Mouse (Mus musculus): ENCODE data around the gene Mlec.
A peak's percentile ranks its signal among the peaks of the same experiment; 100 is the strongest.
"Not testable (repeated sequence)": the region's sequence is repeated elsewhere in the genome, so short reads cannot be mapped to it uniquely, and the experiment has no call there.

The Mlec gene

DNA sequence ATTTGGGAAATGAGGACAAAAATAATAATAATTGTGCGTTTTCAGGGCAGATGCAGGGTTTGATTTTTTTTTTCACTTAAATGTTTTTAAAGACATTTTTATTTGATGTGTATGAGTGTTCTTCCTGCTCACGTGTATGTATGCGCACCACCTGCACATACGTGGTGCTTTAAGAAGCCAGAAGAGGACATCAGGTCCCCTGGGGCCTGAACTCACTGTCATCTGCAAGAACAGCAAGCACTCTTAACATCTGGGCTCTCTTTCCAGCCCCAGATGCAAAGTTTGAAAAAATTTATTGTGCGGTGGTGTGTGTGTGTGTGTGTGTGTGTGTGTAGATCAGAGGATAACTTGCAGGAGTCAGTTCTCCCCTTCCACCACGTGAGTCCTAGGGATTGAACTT lies 19.9 kb upstream of the Mlec start:
- DNase-seq = no peak

DNA sequence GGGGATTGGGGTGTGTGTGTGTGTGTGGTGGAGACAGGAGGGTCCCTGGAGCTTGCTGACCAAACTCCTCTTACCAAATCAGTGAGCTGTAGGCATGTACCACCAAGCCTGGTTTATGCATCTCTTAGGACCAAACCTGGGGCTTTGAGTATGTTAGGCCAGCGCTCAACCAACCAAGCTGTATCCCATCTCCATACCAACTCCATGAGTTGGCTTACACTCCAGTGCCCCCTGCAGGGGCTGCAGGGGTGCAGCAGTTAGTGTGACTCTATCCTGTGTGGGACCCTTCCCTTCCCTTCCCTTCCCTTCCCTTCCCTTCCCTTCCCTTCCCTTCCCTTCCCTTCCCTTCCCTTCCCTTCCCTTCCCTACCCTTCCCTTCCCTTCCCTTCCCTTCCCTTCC lies 16.6 kb upstream of the Mlec start:
- DNase-seq = no peak

DNA sequence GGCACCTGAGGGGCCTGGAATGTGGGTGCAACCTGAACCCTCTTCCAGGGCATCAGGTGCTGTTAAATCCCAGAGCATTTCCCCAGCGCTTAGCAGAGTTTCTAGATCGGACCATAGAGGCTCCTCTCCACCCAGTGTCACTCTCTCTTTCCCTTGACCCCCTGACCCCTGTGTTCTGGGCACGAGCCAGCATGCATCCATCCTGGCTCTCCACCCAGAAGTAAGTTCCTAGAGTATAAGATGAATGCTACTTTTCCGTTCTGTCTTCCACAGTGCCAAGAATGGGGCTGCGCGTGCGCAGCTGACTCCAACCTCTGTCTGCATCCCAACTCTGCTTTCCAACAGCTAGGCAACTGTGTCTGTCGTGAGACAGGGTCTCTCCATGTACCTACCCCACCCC lies 12.2 kb upstream of the Mlec start:
- DNase-seq = no peak

DNA sequence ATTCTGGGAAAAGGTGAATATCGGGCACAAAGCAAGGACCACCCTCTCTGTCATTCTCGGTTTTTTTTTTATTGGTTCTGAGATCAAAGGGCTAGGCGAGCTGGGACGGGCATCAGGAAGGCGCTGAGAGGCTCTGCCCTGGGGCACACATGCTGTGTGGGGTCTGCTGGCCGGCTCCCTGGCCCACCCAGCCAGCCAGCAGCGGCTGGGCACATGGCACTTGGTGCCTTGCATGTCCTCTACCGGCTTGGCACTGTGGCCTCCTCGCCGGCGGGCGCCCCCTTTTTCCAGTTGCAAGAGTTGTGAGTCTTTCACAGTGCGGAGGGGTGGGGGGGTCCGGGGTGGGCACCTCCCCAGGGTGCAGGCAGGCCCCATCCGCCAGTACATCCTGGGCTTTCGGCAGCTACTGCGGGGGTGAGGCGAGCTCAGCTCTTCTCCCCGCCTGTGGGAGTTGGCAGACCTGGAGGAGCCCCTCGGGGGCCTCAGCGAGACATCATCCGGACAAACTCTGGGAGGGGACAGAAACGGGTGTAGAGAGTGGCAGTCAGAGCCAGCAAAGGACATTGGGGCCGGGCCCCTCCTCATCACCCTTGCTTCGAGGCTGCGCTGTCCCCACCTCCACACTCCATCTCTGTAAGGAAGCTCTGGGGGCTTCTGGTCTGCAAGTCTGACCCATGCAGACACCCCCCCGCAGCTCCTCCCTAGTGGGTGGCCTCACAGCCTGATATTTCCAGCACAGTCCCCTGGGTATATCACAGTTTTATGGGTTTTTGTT lies 10.8 kb upstream of the Mlec start:
- peak; percentile 42 for DNase-seq

DNA sequence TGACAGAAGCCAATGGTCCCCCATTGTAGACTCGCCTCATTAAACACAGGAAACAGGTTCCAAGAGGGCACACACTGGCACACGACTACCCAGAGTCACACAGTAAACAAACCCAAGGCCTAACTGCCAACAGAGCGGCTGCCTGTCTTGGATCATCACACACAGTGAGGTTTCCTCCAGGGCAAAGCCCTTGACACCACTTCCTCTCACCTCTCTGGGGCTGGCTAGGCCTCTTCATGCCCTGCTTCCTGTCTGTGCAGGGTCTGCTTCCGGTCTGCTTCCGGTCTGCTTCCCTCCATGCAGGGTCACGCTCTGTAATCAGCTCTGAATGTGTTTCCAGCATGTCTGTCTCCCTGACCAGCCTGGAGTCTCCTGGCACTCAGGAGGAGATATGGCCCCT lies 9.4 kb upstream of the Mlec start:
- peak; percentile 82 for DNase-seq

DNA sequence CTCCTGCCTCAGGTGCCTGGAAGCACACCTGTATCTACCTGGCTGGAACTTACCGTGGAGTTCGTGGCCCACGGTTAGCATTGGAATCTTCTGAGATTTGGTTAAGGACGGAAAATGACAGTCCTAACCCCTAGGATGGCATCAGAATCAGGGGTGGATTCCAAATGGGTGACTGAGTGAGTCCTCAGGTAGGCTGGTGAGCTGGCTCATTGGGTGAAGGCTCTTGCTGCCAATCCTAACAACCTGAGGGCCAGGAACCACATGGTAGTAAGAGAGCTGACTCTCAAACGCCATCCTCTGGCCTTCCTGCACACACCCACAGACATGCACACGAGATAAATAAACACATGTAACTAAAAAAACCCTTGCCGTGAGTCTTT lies 8.8 kb upstream of the Mlec start:
- DNase-seq = no peak

DNA sequence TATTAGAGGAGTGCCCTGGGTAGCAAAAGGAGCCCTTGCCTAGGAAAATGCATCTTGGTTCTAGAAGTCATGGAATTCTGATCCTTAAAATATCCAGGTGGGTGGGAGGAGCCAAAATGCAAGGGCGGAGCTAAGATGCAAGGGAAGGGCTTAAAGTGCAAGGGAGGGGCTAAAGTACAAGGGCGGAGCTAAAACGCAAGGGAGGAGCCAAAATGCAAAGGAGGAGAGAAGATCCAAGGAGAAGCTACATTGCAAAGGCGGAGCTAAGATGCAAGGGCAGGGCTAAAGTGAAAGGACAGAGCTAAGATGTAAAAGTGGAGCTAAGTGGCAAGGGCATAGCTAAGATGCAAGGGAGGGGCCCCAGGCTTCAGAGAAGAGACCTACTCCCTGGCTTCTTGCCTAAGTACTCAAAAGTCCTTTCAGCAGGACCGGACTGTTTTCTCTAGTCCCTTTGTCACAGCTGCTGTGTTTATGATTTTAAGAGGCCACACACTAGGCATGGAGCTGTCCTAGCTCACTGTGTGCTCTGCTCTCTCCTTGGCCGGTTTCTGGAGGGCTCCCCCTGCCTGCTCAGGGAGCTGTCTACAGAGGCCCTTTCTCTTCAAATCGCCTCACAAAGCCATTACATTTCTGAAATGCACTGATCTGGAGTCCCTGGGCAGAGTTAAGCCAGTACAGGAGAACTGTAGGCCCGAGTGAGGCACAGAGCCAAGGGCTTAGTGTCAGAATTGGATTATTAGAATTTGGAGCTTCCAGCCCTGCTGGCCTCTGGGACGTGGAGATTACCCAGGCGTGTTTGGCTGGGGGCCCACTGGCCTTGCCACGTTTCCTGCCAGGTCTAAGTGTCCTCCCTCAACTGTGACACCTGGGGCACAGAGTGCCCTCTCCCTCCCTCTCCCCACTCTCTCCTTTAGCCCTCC lies 8.2 kb upstream of the Mlec start:
- DNase-seq = no peak

DNA sequence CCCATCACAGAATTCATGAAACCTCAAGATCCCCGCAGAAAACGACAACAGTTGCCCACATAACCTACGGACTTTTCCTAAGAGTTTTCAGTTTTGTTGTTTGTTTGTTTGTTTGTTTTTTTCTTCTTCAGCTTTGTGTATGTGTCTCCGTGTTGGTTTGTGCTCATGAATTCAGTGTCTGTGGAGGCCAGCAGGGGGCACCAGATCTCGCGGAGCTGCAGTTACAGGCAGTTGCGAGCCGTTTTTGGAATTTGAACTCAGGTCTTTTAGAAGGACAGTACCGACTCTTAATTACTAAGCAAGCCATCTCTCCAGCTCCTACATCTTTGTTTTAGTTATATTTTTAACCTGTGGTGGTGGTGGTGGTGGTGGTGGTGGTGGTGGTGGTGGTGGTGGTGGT lies 7.4 kb upstream of the Mlec start:
- DNase-seq = no peak

DNA sequence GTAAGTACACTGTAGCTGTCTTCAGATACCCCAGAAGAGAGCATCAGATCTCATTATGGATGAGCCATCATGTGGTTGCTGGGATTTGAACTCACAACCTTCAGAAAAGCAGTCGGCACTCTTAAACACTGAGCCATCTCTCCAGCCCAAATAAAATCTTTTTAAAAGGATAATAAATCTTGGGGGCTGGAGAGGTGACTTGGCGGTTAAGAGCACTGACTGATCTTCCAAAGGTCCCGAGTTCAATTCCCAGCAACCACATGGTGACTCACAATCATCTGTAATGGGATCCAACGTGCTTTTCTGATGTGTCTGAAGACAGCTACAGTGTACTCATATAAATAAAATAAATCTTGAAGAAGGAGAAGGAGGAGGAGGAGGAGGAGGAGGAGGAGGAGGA lies 6.5 kb upstream of the Mlec start:
- not testable (repeated sequence) for DNase-seq

DNA sequence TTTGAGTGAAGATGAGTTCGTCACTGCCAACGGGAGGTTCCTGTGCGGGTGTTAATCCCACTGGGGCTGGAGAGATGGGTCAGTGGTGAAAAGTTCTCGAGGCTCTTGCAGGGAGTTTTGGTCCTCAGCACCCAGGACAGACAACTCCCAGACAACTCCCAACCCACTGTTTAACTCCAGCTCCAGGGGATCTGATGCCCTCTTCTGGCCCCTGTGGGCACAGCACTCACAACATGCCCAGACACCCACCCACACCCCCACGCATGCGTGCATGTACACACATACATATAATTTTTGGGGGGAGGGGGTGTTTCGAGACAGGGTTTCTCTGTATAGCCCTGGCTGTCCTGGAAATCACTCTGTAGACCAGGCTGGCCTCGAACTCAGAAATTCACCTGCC lies 5.6 kb upstream of the Mlec start:
- DNase-seq = peak; percentile 77

DNA sequence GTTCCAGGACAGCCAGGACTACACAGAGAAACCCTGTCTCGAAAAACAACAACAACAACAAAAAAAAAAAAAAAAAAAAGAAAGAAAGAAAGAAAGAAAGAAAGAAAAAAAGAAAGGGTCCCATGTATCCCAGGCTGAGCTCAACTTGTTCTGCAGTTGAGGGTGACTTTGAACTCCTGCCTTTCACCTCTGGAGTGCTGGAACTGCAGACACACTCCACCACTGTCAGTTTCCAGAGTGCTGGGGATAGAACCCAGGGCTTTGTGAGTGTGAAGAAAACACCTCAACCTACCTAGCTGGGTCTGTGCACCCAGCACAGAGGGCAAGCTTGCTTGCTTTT lies 3.9 kb upstream of the Mlec start:
- not testable (repeated sequence) for DNase-seq

DNA sequence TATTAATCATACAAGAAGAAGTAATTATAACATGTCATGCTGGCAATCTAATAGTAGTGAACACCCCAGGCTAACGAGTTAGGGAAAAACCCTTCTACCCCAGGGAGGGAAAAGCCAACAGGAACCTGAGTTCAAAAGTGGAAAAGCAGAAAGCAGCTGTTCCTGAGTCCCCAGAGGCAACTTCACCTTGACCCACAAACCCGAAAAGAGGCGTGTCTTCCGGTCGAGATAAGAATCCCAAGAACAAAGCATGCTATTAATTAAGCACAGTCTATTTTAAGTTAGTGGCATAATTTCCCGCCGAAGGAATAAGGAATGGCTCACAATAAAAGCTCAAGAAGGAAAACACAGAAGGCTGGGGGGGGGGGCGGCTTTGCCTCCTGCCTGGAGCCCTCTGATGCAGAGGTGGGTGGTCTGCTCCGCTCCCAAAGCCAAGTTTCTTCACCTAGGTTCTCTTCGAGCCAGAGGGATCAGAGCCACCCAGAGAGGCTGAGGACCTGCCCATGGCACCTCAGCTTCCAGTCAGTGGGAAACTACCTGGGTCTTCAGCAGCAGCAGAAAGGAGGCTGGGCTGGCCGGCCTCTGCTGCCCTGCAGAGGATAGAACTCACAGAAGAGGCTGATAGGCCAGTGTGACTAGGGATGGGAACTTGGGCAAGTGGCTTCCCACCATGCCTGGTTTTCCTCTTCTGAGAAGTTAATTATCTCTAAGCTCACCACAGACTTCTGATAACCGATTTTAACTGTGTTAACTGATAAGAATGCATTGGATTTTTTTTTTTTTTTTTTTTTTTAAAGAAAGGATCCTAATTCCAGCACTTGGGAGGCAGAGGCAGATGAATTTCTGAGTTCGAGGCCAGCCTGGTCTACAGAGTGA lies 3.3 kb upstream of the Mlec start:
- no peak for DNase-seq

DNA sequence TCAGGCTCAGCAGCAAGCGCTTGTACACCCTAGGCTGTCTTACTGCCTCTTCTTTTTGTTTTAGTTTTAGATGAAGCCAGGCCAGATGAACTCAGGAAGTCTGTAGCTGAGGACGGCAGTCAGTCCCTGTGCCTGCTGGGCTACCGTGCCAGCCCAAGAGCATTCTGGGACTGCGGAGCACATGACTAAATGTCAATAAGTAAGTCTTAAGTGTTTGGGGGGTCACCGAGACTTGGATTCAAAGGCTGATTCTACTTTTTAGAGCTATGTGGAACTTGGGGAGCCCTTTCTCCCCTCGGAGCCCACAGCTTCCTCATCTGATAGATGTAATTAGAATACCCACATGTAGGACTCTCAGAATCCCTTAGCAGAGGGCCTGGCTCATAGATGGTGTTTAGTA lies 2.7 kb upstream of the Mlec start:
- no peak for DNase-seq

DNA sequence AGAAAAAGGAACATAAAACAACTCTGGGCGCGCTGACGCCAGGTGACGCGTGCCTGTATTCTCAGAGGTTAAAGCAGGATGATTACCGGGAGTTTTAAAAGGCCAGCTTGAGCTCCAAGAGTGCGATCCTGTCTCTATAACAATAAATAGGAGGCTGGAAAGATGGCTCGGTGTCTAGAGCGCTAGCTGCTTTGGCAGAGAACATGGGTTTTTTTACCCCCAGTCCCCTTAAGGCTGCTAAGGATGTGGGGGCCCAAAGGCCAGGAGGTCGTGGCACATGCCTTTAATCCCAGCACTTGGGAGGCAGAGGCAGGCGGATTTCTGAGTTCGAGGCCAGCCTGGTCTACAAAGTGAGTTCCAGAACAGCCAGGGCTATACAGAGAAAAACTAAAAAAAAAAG lies 1.2 kb upstream of the Mlec start:
- no peak for DNase-seq

DNA sequence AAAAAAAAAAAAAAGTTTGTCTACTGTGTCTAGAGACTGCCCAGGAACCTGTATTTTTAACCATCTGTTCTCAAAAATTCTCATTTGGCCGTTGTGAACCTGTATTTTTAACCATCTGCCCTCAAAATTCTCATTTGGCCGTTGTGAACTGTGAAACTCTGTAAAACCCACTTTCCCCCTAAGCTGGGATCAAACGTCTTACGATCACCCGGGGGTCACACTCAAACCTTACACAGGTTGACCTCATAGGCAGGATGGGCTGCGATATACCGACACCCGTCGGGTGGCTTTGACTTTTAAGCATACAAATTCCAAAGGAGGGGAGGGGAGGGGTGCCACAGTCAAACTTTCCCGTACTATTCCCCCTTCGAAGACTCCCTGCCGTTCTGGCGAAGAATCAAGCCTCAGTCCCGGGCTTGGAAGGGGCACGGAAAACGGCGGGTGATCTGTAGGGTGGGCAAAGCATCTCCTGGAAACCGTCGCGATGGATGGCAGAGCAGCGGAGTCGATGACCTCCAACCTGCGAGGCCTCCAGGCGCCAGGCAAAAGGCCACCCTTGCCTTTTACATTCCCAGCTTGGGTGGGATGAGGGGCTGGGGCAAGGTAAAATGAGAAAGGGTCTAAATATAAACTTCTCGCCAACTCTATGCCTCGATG lies 918 bp downstream of the Mlec start:
- peak; percentile 62 for DNase-seq

DNA sequence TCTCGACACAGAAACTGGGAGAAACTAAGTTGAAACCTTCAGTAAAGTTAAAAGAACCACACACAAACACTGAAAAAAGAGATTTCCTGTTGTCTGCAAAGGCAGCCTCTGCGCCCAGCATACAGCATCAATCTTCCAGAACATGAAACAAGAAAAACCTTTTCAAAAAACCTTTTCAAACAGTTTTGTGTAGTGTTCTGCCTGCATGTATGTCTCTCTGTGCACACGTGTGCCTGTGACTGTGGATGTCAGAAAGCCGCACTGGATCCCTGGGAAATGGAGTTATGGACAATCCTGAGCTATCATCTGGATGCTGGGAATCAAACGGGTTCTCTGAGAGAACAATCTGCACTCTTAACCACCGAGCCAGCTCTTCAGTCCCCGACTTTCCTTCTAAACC lies 1.6 kb downstream of the Mlec start:
- DNase-seq = peak; percentile 44

DNA sequence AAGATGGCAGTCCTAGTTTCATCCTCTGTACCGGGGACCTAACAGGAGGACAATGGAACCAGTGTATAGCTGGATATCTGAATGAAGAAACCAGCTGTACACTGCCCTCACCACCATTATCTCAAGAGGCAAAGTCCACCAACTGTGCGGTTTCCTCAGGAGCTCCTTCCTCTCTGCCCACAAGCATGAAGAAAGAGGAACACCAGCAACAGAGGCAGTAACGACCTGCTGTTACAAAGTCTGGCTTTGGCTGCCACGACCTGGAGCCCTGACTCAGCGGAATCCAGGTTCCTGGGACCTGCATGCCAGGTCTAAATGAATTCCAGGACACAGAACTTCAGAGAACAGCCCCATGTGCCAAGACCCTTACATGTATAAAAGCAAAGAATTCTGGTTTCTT lies 2.1 kb downstream of the Mlec start:
- peak; percentile 46 for DNase-seq

DNA sequence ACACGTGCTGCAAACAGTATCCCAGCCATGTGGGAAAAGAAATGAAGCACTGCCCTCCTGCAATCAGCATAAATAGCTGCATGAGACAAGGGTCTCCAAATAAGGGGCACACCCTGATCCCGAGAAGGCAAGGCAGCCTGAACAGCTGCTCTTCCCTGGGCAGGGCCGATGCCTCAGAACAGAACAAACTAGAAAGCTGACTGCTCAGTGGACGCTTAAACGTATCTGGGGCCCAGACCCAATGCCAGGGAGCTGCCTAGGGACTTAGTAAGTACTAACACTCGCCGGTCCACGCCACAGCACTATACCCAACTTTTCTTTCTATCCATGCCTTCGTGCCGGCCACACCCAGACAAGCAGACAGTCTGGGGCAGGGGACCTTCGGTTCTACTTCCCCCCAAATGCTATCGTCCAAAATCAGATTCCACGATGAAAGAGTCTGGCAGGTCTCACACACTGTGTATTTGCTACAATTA lies 2.8 kb downstream of the Mlec start:
- DNase-seq = no peak

DNA sequence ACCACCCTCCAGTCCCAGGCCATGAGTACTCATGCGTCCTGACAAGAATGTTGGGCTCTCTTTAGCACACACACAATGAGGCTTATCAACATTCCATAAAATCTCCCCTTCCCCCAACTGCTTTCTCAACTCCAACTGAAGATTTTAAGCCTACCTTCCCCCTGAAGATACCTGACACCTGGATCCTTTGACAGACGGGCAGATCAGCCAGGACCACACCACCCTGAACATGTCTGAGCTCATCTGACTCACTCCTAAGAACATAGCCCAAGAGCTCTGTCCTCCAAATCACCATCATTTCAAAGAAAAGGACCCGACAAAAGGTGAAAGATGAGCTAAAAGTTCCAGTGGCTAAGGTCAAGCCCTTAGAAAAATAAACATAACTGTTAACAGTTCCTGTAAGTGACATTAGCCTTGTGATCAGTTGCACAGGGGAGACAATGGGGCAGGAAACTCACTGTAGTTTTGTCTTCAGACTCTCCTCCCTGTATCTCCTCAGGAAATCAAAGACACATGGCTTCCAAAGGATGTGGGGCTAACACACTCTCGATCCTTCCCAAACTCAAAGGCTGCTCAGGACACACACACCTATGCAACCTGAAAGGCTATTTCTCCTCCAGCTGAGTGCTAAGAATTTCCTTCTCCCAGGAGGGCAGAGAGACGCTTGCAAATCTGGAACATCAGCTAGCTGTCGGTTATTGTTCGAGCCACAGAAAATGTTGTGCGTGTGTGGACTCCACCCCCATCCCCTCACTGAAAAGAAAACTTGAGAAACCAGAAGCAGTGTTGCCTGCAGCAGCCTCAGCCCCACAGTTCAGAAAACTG lies 5.6 kb downstream of the Mlec start:
- no peak for DNase-seq

DNA sequence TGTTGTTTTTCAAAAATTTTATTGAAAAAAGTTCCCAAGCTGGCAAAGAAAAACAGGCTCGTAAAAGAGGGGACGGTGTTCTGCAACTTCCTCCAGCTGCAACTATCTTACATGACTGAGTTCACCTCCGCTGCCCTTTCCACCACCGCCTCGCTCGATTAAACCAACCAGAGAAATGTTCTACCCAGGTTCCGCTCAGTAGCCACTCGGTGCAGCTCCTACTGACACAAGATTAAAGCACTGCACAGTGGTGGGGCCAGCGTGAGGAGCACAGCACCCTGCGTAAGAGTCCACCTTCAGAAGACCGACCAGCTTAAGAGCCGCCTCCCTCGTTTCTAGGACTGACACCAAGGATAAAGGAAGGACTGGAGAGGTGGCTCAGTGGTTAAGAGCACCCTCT lies 6.5 kb downstream of the Mlec start:
- no peak for DNase-seq

DNA sequence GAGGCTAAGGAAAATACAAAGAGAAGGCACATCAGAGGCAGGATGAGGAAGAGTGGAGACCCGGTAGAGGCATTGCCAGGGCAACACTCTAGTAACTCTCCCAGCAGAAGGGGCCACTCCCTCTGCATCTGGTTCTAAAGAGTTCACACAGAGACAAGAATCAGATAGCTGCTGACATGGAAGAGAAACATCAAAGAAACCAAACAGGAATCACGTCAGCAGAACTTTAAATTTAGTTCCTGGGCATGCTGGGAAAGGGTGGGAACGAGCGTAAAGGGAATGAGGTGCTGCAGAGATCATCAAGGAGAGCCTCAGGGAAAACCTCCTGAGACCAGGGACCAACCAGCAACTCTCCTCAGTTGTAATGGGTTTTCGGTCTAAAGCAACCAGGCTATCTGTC lies 7.0 kb downstream of the Mlec start:
- DNase-seq = no peak
